Mouse (Mus musculus): ENCODE measurements around the gene Nr1d2. TPM values are rescaled to one million over a fixed set of nuclear protein-coding genes. Genes with fewer than 3 reads are reported as not detected.
"Not testable (repeated sequence)": the region's sequence is repeated elsewhere in the genome, so short reads cannot be mapped to it uniquely, and the experiment has no call there.

The Nr1d2 gene
- polyA plus RNA-seq, 1 experiment from 2014 or later: 12.4 TPM

DNA sequence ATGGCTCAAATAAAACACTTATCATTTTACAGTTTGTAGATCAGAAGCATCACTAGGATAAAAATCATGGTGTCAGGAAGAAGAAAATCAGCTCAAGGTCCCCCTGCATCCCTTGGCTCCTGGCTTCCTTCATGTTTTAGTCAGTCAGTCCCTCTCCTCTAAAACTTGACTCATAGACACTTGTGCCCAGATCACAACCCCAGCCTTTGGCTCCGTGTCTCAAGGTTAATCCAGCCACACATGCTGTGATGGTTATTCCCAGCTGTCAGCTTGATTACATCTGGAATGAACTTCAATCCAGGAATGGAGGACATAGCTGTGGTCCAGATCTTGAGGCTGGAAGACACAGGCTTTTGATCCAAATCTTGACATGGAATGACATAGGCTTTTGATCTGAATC lies 35.6 kb upstream of the Nr1d2 start:
- Histone ChIP-seq H3K4me2 (ENCODE audit: low read length) (no peak overlapping the region), H3K9me3 (replicated peaks; ENCODE audit: low read length) (no peaks in the 10 kb centered on the region), H3K4me1 (replicated peaks; ENCODE audit: insufficient read depth, low read length) (no peaks in the 10 kb centered on the region), H3K36me3 (ENCODE audit: insufficient read depth, low read length) (0 out of 2 replicates have a peak, but pooled peaks cover 11% of the 10 kb centered on the region), H3K9ac (ENCODE audit: low read depth, low read length) (no peak overlapping the region), H3K27me3 (ENCODE audit: insufficient read depth, low read length) (no peaks in the 10 kb centered on the region), H3K4me3 (replicated peaks; ENCODE audit: low read depth, low read length) (no peak overlapping the region), H3K27ac (no peak overlapping the region)
- DNase-seq (ENCODE audit: low spot score) (no peak), ATAC-seq (replicated peaks; ENCODE audit: low FRiP score, low read depth) (no peak)
- 92% methylated on average over 1 of the region's 1 CpGs for WGBS
- TF ChIP-seq CTCF (IDR thresholded peaks at IDR 0.05; ENCODE audit: low read depth): no peak

DNA sequence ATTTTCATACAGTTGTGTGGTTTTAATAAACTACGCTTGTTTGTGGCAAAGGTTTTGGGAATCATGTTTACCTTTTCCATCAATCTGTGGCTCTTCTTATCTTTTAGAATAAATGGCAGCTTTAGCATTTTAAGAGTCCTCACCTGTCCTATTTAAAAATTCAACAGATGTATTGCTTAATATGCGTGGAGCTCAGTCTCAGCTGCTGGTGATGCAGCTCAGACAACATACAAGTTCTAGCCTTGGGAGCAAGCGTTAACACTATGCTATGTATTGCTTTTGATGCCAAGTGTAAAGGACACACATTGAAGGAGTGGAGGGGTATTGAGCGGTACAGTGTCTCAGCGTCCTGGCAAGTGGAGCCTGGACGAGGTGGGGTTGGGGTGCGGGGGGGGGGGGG lies 32.7 kb upstream of the Nr1d2 start:
- H3K9ac ChIP-seq (ENCODE audit: low read depth, low read length): peak overlapping the region; percentile 50; the same call in 1 of the 2 replicates

DNA sequence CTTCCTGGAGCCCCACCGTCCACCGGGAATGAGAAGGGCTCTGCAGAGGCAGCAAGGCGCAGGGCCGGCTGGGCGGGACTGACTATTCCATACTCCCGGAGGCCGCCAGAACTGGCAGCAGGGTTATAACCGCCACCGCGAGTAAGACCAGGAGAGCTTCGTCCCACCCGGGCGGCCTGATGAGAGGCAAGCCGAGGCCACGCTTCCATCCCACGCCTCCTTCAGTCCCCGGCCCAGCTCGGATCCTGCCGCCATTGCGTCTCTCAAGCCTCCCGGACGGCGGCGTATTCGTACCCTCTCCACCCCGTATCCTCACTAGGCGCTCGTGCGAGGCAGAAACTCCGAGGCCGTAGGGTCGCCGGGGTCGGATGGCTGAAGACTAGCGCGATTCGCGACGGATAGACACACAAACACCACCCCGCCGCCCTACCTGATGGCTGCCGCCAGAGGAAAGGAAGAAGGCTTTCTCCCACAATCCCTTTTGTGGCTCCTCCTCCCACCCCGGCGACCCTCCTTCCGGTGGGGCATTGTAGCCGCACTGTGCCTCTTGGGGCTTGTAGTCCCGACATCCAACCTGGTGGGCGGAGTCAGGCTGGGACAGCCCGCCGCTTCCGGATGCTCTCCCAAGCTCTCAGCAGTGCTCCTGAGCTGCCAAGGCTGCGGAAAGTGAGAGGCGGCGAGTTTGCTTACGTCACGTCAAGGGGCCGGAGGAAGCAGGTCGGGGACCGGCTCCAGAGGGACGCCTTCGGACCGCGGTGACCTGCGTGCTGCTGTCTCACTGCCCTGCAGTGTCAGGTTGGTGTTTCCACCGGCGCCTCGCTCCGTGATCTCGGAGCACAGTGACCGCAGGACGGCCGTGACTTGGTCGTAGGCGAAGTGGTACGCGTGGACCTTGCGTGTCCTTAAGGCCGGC lies 31.9 kb upstream of the Nr1d2 start, which contains the start of the genes Nkiras1 and Rpl15:
Gene Nkiras1 (plus strand): TSS at position 608 of the 913 bp plus-strand sequence.
Gene Rpl15 (minus strand): TSS at position 863 of the 913 bp plus-strand sequence.
- DNase-seq (ENCODE audit: low spot score) (peak; percentile 99), ATAC-seq (replicated peaks; ENCODE audit: low FRiP score, low read depth) (peak; percentile 99)
- under 1% methylated on average over 78 of the region's 78 CpGs for WGBS
- Histone ChIP-seq H3K36me3 (ENCODE audit: insufficient read depth, low read length) (peaks cover 14% of the 10 kb centered on the region; the same call in 1 of the 2 replicates), H3K27ac (peak within 1 kb of the TSS; percentile 88), H3K9ac (ENCODE audit: low read depth, low read length) (peak within 1 kb of the TSS; percentile 98), H3K27me3 (ENCODE audit: insufficient read depth, low read length) (no peaks in the 10 kb centered on the region), H3K4me3 (replicated peaks; ENCODE audit: low read depth, low read length) (peak within 1 kb of the TSS; percentile 97), H3K4me2 (ENCODE audit: low read length) (peak within 1 kb of the TSS; percentile 74), H3K9me3 (replicated peaks; ENCODE audit: low read length) (no peaks in the 10 kb centered on the region), H3K4me1 (replicated peaks; ENCODE audit: insufficient read depth, low read length) (no peaks in the 10 kb centered on the region)
- peak; percentile 29; the same call in 1 of the 2 replicates for TF ChIP-seq CTCF (IDR thresholded peaks at IDR 0.05; ENCODE audit: low read depth)

More for the DNA sequence above, 32.7 kb upstream of the Nr1d2 start:
- H3K27ac ChIP-seq: no peak overlapping the region
- TF ChIP-seq CTCF (IDR thresholded peaks at IDR 0.05; ENCODE audit: low read depth): no peak
- no peak for DNase-seq (ENCODE audit: low spot score)
- peak overlapping the region; percentile 74 for H3K4me2 ChIP-seq (ENCODE audit: low read length)
- ATAC-seq (replicated peaks; ENCODE audit: low FRiP score, low read depth): no peak
- peaks cover 14% of the 10 kb centered on the region; the same call in 1 of the 2 replicates for H3K36me3 ChIP-seq (ENCODE audit: insufficient read depth, low read length)
- H3K4me3 ChIP-seq (replicated peaks; ENCODE audit: low read depth, low read length): peak overlapping the region; percentile 97
- WGBS: 7% methylated on average over 7 of the region's 7 CpGs
- H3K9me3 ChIP-seq (replicated peaks; ENCODE audit: low read length): no peaks in the 10 kb centered on the region
- H3K27me3 ChIP-seq (ENCODE audit: insufficient read depth, low read length): no peaks in the 10 kb centered on the region
- no peaks in the 10 kb centered on the region for H3K4me1 ChIP-seq (replicated peaks; ENCODE audit: insufficient read depth, low read length)

DNA sequence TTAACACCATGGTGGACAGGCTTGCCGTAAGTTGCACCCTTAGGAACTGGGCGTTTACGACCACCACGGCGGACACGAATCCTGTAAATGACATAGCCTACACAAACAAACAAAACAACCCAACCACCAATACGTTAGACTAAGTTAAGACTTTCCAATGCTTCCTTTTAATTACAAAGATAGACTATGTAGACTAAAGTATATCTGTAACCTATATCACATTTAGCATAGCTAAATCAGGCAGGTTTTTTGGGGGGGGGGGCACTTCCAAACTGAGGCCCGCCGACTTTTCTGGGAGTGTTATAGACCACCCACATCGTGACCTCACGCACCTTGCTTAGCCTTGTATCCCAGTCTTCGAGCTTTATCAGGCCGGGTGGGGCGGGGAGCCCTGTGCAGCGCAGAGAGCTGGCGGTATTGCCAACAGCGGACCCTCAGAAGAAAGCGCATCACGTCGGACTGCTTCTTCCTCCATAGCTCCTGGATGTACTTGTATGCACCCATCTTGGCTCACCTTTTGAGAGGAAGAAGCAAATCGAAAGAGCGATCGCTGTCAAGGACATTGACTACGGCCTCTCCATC lies 31.1 kb upstream of the Nr1d2 start:
- Histone ChIP-seq H3K4me3 (replicated peaks; ENCODE audit: low read depth, low read length) (peak overlapping the region; percentile 97), H3K36me3 (ENCODE audit: insufficient read depth, low read length) (peaks cover 14% of the 10 kb centered on the region; the same call in 1 of the 2 replicates), H3K4me2 (ENCODE audit: low read length) (peak overlapping the region; percentile 68), H3K9ac (ENCODE audit: low read depth, low read length) (peak overlapping the region; percentile 98), H3K27ac (peak overlapping the region; percentile 88)
- not testable (repeated sequence) for H3K27me3 ChIP-seq (ENCODE audit: insufficient read depth, low read length); ATAC-seq (replicated peaks; ENCODE audit: low FRiP score, low read depth); H3K4me1 ChIP-seq (replicated peaks; ENCODE audit: insufficient read depth, low read length); H3K9me3 ChIP-seq (replicated peaks; ENCODE audit: low read length)
- DNase-seq (ENCODE audit: low spot score): peak; percentile 35
- under 1% methylated on average over 21 of the region's 24 CpGs for WGBS

DNA sequence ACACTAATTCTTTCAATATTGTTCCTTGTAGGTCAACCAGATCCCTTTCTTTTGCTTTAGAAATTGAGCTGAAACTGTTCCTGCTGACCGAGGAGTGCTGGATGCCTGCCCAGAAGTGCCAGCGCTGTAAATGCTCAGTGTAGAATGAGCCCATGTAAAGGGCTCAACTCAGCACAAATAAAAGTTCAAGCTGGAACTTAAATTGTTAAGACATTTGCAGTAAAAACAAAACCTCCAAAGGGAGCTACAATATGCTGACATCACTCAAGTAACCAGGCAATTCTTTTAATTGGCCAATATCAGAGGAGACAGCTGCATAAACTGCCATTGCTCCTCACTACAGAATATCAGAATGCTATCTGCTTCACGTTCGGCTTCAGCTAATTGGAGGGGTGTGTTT lies 24.5 kb upstream of the Nr1d2 start:
- no peak overlapping the region for H3K4me2 ChIP-seq (ENCODE audit: low read length)
- H3K4me3 ChIP-seq (replicated peaks; ENCODE audit: low read depth, low read length): no peak overlapping the region
- H3K27ac ChIP-seq: no peak overlapping the region
- 59% methylated on average over 4 of the region's 4 CpGs for WGBS
- ATAC-seq (replicated peaks; ENCODE audit: low FRiP score, low read depth) (no peak), DNase-seq (ENCODE audit: low spot score) (no peak)
- H3K9me3 ChIP-seq (replicated peaks; ENCODE audit: low read length): no peaks in the 10 kb centered on the region
- H3K36me3 ChIP-seq (ENCODE audit: insufficient read depth, low read length): peaks cover 12% of the 10 kb centered on the region; the same call in 1 of the 2 replicates
- no peak for TF ChIP-seq CTCF (IDR thresholded peaks at IDR 0.05; ENCODE audit: low read depth)
- H3K27me3 ChIP-seq (ENCODE audit: insufficient read depth, low read length): no peaks in the 10 kb centered on the region
- no peak overlapping the region for H3K9ac ChIP-seq (ENCODE audit: low read depth, low read length)
- H3K4me1 ChIP-seq (replicated peaks; ENCODE audit: insufficient read depth, low read length): no peaks in the 10 kb centered on the region

DNA sequence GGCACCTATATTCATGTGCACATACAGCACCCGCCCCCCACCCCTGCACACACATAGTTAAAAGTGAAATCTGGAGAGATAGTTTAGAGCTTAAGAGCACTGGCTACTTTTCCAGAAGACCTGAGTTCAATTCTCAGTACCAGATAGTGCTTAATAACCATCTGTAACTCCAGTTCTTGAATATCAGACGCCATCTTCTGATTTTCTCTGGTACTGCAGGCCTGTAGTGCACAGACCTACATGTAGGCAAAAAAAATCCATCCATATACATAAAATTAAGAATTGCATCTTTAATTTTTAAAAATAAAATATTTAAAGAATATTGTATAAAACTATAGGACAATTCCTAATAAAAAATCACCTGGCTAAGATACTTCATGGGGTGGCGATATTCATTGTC lies 22.3 kb upstream of the Nr1d2 start:
- H3K27ac ChIP-seq: no peak overlapping the region
- no peak overlapping the region for H3K4me2 ChIP-seq (ENCODE audit: low read length)
- no peaks in the 10 kb centered on the region for H3K36me3 ChIP-seq (ENCODE audit: insufficient read depth, low read length)
- ATAC-seq (replicated peaks; ENCODE audit: low FRiP score, low read depth) (no peak), DNase-seq (ENCODE audit: low spot score) (no peak)
- TF ChIP-seq CTCF (IDR thresholded peaks at IDR 0.05; ENCODE audit: low read depth): no peak
- WGBS: 84% methylated on average over 3 of the region's 3 CpGs
- H3K4me1 ChIP-seq (replicated peaks; ENCODE audit: insufficient read depth, low read length): no peaks in the 10 kb centered on the region
- no peaks in the 10 kb centered on the region for H3K27me3 ChIP-seq (ENCODE audit: insufficient read depth, low read length)
- H3K4me3 ChIP-seq (replicated peaks; ENCODE audit: low read depth, low read length): no peak overlapping the region
- H3K9me3 ChIP-seq (replicated peaks; ENCODE audit: low read length): no peaks in the 10 kb centered on the region
- no peak overlapping the region for H3K9ac ChIP-seq (ENCODE audit: low read depth, low read length)
